Mouse (Mus musculus): Measurements from ENCODE around the gene Gtf3c5. TPM values are rescaled to one million over a fixed set of nuclear protein-coding genes. Genes with fewer than 3 reads are reported as not detected.

The Gtf3c5 gene
- polyA plus RNA-seq, 1 experiment from 2014 or later = 40.5 TPM

- Histone ChIP-seq H3K4me1 (ENCODE audit: control insufficient read depth, insufficient read depth, low read length) (0 out of 2 replicates have a peak, but pooled peaks cover 4% of the 10 kb centered on the region), H3K9me3 (ENCODE audit: control insufficient read depth, low read length) (no peaks in the 10 kb centered on the region), H3K27ac (ENCODE audit: low read depth, low read length) (no peak overlapping the region), H3K4me3 (ENCODE audit: low read depth, low read length) (no peak overlapping the region), H3K4me2 (no peak overlapping the region), H3K27me3 (ENCODE audit: control insufficient read depth, insufficient read depth, low read length) (peaks cover 19% of the 10 kb centered on the region), H3K36me3 (ENCODE audit: control insufficient read depth, insufficient read depth, low read length) (no peaks in the 10 kb centered on the region), H3K9ac (ENCODE audit: low read length) (no peak overlapping the region)
- ATAC-seq (ENCODE audit: low FRiP score) (no peak), DNase-seq (ENCODE audit: low spot score, missing footprints) (peak; percentile 62)
- WGBS = 29% methylated on average over 2 of the region's 2 CpGs
These were observed 37.6 kb upstream of the Gtf3c5 start for GRCm38 (mm10) chr2:28621111-28621510.

GRCm38 (mm10) chr2:28620522-28620921, 37.0 kb upstream of the Gtf3c5 start:
- H3K9ac ChIP-seq (ENCODE audit: low read length) = no peak overlapping the region
- peaks cover 19% of the 10 kb centered on the region for H3K27me3 ChIP-seq (ENCODE audit: control insufficient read depth, insufficient read depth, low read length)
- no peak for DNase-seq (ENCODE audit: low spot score, missing footprints)
- WGBS = 70% methylated on average over 10 of the region's 10 CpGs
- 0 out of 2 replicates have a peak, but pooled peaks cover 4% of the 10 kb centered on the region for H3K4me1 ChIP-seq (ENCODE audit: control insufficient read depth, insufficient read depth, low read length)
- no peak overlapping the region for H3K4me2 ChIP-seq
- no peak overlapping the region for H3K27ac ChIP-seq (ENCODE audit: low read depth, low read length)
- ATAC-seq (ENCODE audit: low FRiP score) = no peak
- no peak overlapping the region for H3K4me3 ChIP-seq (ENCODE audit: low read depth, low read length)
- H3K36me3 ChIP-seq (ENCODE audit: control insufficient read depth, insufficient read depth, low read length) = no peaks in the 10 kb centered on the region
- H3K9me3 ChIP-seq (ENCODE audit: control insufficient read depth, low read length) = no peaks in the 10 kb centered on the region

GRCm38 (mm10) chr2:28619369-28619768, 35.8 kb upstream of the Gtf3c5 start:
- DNase-seq (ENCODE audit: low spot score, missing footprints) (no peak), ATAC-seq (ENCODE audit: low FRiP score) (no peak)
- no peak overlapping the region for H3K27ac ChIP-seq (ENCODE audit: low read depth, low read length)
- H3K9ac ChIP-seq (ENCODE audit: low read length) = no peak overlapping the region; the same call in 1 of the 2 replicates
- peaks cover 19% of the 10 kb centered on the region for H3K27me3 ChIP-seq (ENCODE audit: control insufficient read depth, insufficient read depth, low read length)
- no peak overlapping the region; the same call in 1 of the 2 replicates for H3K4me2 ChIP-seq
- 79% methylated on average over 6 of the region's 6 CpGs for WGBS
- no peak overlapping the region for H3K4me3 ChIP-seq (ENCODE audit: low read depth, low read length)
- H3K36me3 ChIP-seq (ENCODE audit: control insufficient read depth, insufficient read depth, low read length) = no peaks in the 10 kb centered on the region
- H3K4me1 ChIP-seq (ENCODE audit: control insufficient read depth, insufficient read depth, low read length) = 0 out of 2 replicates have a peak, but pooled peaks cover 4% of the 10 kb centered on the region
- H3K9me3 ChIP-seq (ENCODE audit: control insufficient read depth, low read length) = no peaks in the 10 kb centered on the region

- DNase-seq (ENCODE audit: low spot score, missing footprints) = no peak
- Histone ChIP-seq H3K27ac (ENCODE audit: low read depth, low read length) (no peak overlapping the region), H3K4me1 (ENCODE audit: control insufficient read depth, insufficient read depth, low read length) (0 out of 2 replicates have a peak, but pooled peaks cover 4% of the 10 kb centered on the region), H3K4me2 (no peak overlapping the region), H3K9ac (ENCODE audit: low read length) (no peak overlapping the region), H3K9me3 (ENCODE audit: control insufficient read depth, low read length) (no peaks in the 10 kb centered on the region), H3K27me3 (ENCODE audit: control insufficient read depth, insufficient read depth, low read length) (peaks cover 19% of the 10 kb centered on the region), H3K4me3 (ENCODE audit: low read depth, low read length) (no peak overlapping the region), H3K36me3 (ENCODE audit: control insufficient read depth, insufficient read depth, low read length) (no peaks in the 10 kb centered on the region)
- ATAC-seq (ENCODE audit: low FRiP score) = no peak
- 83% methylated on average over 6 of the region's 6 CpGs for WGBS
These were observed 35.3 kb upstream of the Gtf3c5 start for GRCm38 (mm10) chr2:28618777-28619336.

GRCm38 (mm10) chr2:28617498-28618486, 34.2 kb upstream of the Gtf3c5 start:
- ATAC-seq (ENCODE audit: low FRiP score) (no peak), DNase-seq (ENCODE audit: low spot score, missing footprints) (peak; percentile 56)
- Histone ChIP-seq H3K36me3 (ENCODE audit: control insufficient read depth, insufficient read depth, low read length) (no peaks in the 10 kb centered on the region), H3K9ac (ENCODE audit: low read length) (no peak overlapping the region), H3K4me1 (ENCODE audit: control insufficient read depth, insufficient read depth, low read length) (0 out of 2 replicates have a peak, but pooled peaks cover 4% of the 10 kb centered on the region), H3K4me3 (ENCODE audit: low read depth, low read length) (no peak overlapping the region), H3K4me2 (no peak overlapping the region), H3K9me3 (ENCODE audit: control insufficient read depth, low read length) (no peaks in the 10 kb centered on the region), H3K27me3 (ENCODE audit: control insufficient read depth, insufficient read depth, low read length) (peaks cover 19% of the 10 kb centered on the region), H3K27ac (ENCODE audit: low read depth, low read length) (no peak overlapping the region)
- 79% methylated on average over 8 of the region's 8 CpGs for WGBS

- DNase-seq (ENCODE audit: low spot score, missing footprints) = peak; percentile 44
- 74% methylated on average over 9 of the region's 9 CpGs for WGBS
- no peak overlapping the region for H3K4me3 ChIP-seq (ENCODE audit: low read depth, low read length)
These were observed 33.3 kb upstream of the Gtf3c5 start for GRCm38 (mm10) chr2:28616874-28617273.

GRCm38 (mm10) chr2:28616358-28616757, 32.8 kb upstream of the Gtf3c5 start:
- Histone ChIP-seq H3K4me1 (ENCODE audit: control insufficient read depth, insufficient read depth, low read length) (no peaks in the 10 kb centered on the region), H3K4me3 (ENCODE audit: low read depth, low read length) (no peak overlapping the region), H3K27me3 (ENCODE audit: control insufficient read depth, insufficient read depth, low read length) (peaks cover 8% of the 10 kb centered on the region), H3K36me3 (ENCODE audit: control insufficient read depth, insufficient read depth, low read length) (no peaks in the 10 kb centered on the region), H3K9me3 (ENCODE audit: control insufficient read depth, low read length) (no peaks in the 10 kb centered on the region), H3K9ac (ENCODE audit: low read length) (no peak overlapping the region), H3K4me2 (no peak overlapping the region), H3K27ac (ENCODE audit: low read depth, low read length) (no peak overlapping the region)
- WGBS = 34% methylated on average over 5 of the region's 5 CpGs
- DNase-seq (ENCODE audit: low spot score, missing footprints) (peak; percentile 76), ATAC-seq (ENCODE audit: low FRiP score) (no peak)

More at GRCm38 (mm10) chr2:28616874-28617273, 33.3 kb upstream of the Gtf3c5 start:
- Histone ChIP-seq H3K4me2 (no peak overlapping the region), H3K27me3 (ENCODE audit: control insufficient read depth, insufficient read depth, low read length) (peaks cover 13% of the 10 kb centered on the region), H3K9me3 (ENCODE audit: control insufficient read depth, low read length) (no peaks in the 10 kb centered on the region), H3K36me3 (ENCODE audit: control insufficient read depth, insufficient read depth, low read length) (no peaks in the 10 kb centered on the region), H3K9ac (ENCODE audit: low read length) (no peak overlapping the region), H3K4me1 (ENCODE audit: control insufficient read depth, insufficient read depth, low read length) (0 out of 2 replicates have a peak, but pooled peaks cover 3% of the 10 kb centered on the region), H3K27ac (ENCODE audit: low read depth, low read length) (no peak overlapping the region)
- ATAC-seq (ENCODE audit: low FRiP score) = no peak

- H3K4me2 ChIP-seq = no peak overlapping the region
- H3K4me1 ChIP-seq (ENCODE audit: control insufficient read depth, insufficient read depth, low read length) = no peaks in the 10 kb centered on the region; the same call in 1 of the 2 replicates
- H3K9me3 ChIP-seq (ENCODE audit: control insufficient read depth, low read length) = no peaks in the 10 kb centered on the region
- H3K4me3 ChIP-seq (ENCODE audit: low read depth, low read length) = no peak overlapping the region
- ATAC-seq (ENCODE audit: low FRiP score) (no peak), DNase-seq (ENCODE audit: low spot score, missing footprints) (no peak)
- no peak overlapping the region for H3K27ac ChIP-seq (ENCODE audit: low read depth, low read length)
- H3K9ac ChIP-seq (ENCODE audit: low read length) = no peak overlapping the region
- WGBS = 93% methylated on average over 10 of the region's 10 CpGs
- no peaks in the 10 kb centered on the region for H3K36me3 ChIP-seq (ENCODE audit: control insufficient read depth, insufficient read depth, low read length)
- no peaks in the 10 kb centered on the region for H3K27me3 ChIP-seq (ENCODE audit: control insufficient read depth, insufficient read depth, low read length)
These were observed 30.0 kb upstream of the Gtf3c5 start for GRCm38 (mm10) chr2:28613599-28613998.

Data from midbrain, embryonic 11.5 days (tissue).